25 mouse cellular contexts compared by ENCODE assay signal in genomic region chr4:117708780-117709550, GRCm38 (mm10). TPM values are rescaled to one million over a fixed set of nuclear protein-coding genes. Genes with fewer than 3 reads are reported as not detected.
DNase-seq lines count a peak whose midpoint lies in the region; ATAC-seq lines count a peak whose summit lies in the region.
"Had no signal": no experiment of that assay in that cellular context is flagged by ENCODE, and none has a peak within 500 bp of the region (broad histone marks: within the 10 kb centered on the region; RNA-seq: fewer than 3 reads in every experiment).

No protein-coding gene starts in this region.

- no peaks in the 10 kb centered on the region for H3K9me3 ChIP-seq in kidney, embryonic 14.5 days (ENCODE audit: control insufficient read depth, low read length)
- no peaks in the 10 kb centered on the region for H3K9me3 ChIP-seq in stomach, embryonic 15.5 days
- H3K9me3 ChIP-seq: embryonic facial prominence, embryonic 15.5 days; heart, embryonic 15.5 days; hindbrain, embryonic 15.5 days; limb, embryonic 12.5 days; liver, embryonic 12.5 days; midbrain, embryonic 10.5 days had no signal

- peak; percentile 3 for DNase-seq in kidney, adult 18-20 months
- DNase-seq in retina, postnatal 1 day, result peak; percentile 9
- DNase-seq in retina, embryonic 14.5 days (ENCODE audit: low spot score), result no peak
- no peak for DNase-seq in testis, postnatal 14 days (ENCODE audit: low spot score)
- DNase-seq in right cerebral cortex, postnatal 14 days, result no peak
- DNase-seq: adrenal gland, postnatal 25 days; cerebellum, adult 8-10 months; gastrocnemius, adult 2 months; heart, postnatal 36 days; thymus, adult 18-20 months; thymus, postnatal 36 days had no signal

- H3K4me3 ChIP-seq in kidney, embryonic 14.5 days (ENCODE audit: low read length), result no peak overlapping the region
- H3K4me3 ChIP-seq in stomach, embryonic 15.5 days (replicated peaks), result no peak overlapping the region
- H3K4me3 ChIP-seq: embryonic facial prominence, embryonic 15.5 days; gastrocnemius, adult 2 months; heart, embryonic 15.5 days; hindbrain, embryonic 15.5 days; limb, embryonic 12.5 days; liver, embryonic 12.5 days; midbrain, embryonic 10.5 days had no signal

- H3K4me1 ChIP-seq in kidney, embryonic 14.5 days (ENCODE audit: control insufficient read depth, insufficient read depth, low read length), result no peaks in the 10 kb centered on the region
- no peaks in the 10 kb centered on the region for H3K4me1 ChIP-seq in stomach, embryonic 15.5 days
- H3K4me1 ChIP-seq: embryonic facial prominence, embryonic 15.5 days; heart, embryonic 15.5 days; hindbrain, embryonic 15.5 days; liver, embryonic 12.5 days; midbrain, embryonic 10.5 days had no signal

- no peak overlapping the region for H3K27ac ChIP-seq in kidney, embryonic 14.5 days (ENCODE audit: low read depth, low read length)
- H3K27ac ChIP-seq in stomach, embryonic 15.5 days, result peak overlapping the region; percentile 53
- H3K27ac ChIP-seq: embryonic facial prominence, embryonic 15.5 days; gastrocnemius, adult 2 months; heart, embryonic 15.5 days; hindbrain, embryonic 15.5 days; limb, embryonic 12.5 days; liver, embryonic 12.5 days; midbrain, embryonic 10.5 days had no signal

- H3K9ac ChIP-seq in kidney, embryonic 14.5 days (ENCODE audit: low read depth, low read length), result no peak overlapping the region
- H3K9ac ChIP-seq in stomach, embryonic 15.5 days, result no peak overlapping the region
- H3K9ac ChIP-seq: embryonic facial prominence, embryonic 15.5 days; heart, embryonic 15.5 days; hindbrain, embryonic 15.5 days; limb, embryonic 12.5 days; liver, embryonic 12.5 days had no signal

- ATAC-seq in kidney, embryonic 14.5 days (ENCODE audit: low FRiP score, low TSS enrichment), result no peak
- ATAC-seq in stomach, embryonic 15.5 days (ENCODE audit: insufficient read depth, low FRiP score, low read depth), result no peak
- ATAC-seq: CD4-positive, CD25-positive, alpha-beta regulatory T cell, adult 4 months; forebrain, embryonic 14.5 days; liver, embryonic 12.5 days had no signal

- H3K4me2 ChIP-seq in kidney, embryonic 14.5 days (replicated peaks; ENCODE audit: low read depth, low read length), result no peak overlapping the region
- H3K4me2 ChIP-seq in stomach, embryonic 15.5 days, result no peak overlapping the region
- H3K4me2 ChIP-seq: embryonic facial prominence, embryonic 15.5 days; heart, embryonic 15.5 days; hindbrain, embryonic 15.5 days; limb, embryonic 12.5 days; liver, embryonic 12.5 days had no signal

- 55% methylated on average over 3 of the region's 3 CpGs for WGBS in kidney, embryonic 14.5 days
- 51% methylated on average over 3 of the region's 3 CpGs for WGBS in stomach, embryonic 15.5 days

- H3K36me3 ChIP-seq in kidney, embryonic 14.5 days (ENCODE audit: control insufficient read depth, insufficient read depth, low read length), result no peaks in the 10 kb centered on the region
- no peaks in the 10 kb centered on the region for H3K36me3 ChIP-seq in stomach, embryonic 15.5 days
- H3K36me3 ChIP-seq: embryonic facial prominence, embryonic 15.5 days; heart, embryonic 15.5 days; hindbrain, embryonic 15.5 days; limb, embryonic 12.5 days; liver, embryonic 12.5 days; midbrain, embryonic 10.5 days had no signal

- no peaks in the 10 kb centered on the region for H3K27me3 ChIP-seq in kidney, embryonic 14.5 days (ENCODE audit: control insufficient read depth, insufficient read depth, low read length)
- no peaks in the 10 kb centered on the region for H3K27me3 ChIP-seq in stomach, embryonic 15.5 days (replicated peaks)
- H3K27me3 ChIP-seq: embryonic facial prominence, embryonic 15.5 days; heart, embryonic 15.5 days; hindbrain, embryonic 15.5 days; limb, embryonic 12.5 days; liver, embryonic 12.5 days had no signal

RNA-seq across cellular contexts. Expression of gene Gm12845, which starts 15.2 kb away (rescaled TPM):
- polyA plus RNA-seq in kidney, embryonic 14.5 days (2014; fragmentation: Nextera tagmentation; extraction: Ambion mirVana), result not detected in 2 replicates
- not detected in 2 replicates for polyA plus RNA-seq in stomach, embryonic 15.5 days (2015; fragmentation: Nextera tagmentation; extraction: Ambion mirVana)
- polyA plus RNA-seq: brain, embryonic 14.5 days; CD4-positive, CD25-positive, alpha-beta regulatory T cell, adult 4 months; embryonic facial prominence, embryonic 15.5 days; forebrain, embryonic 14.5 days; frontal cortex, adult 2 months; heart, embryonic 15.5 days; hindbrain, embryonic 15.5 days; limb, embryonic 12.5 days; liver, embryonic 12.5 days; midbrain, embryonic 10.5 days; midbrain, postnatal 0 days; neural tube, embryonic 14.5 days had no signal

RNA-seq across cellular contexts. Expression of gene Dmap1, which starts 26.9 kb away (rescaled TPM):
- 66.1 and 67.3 TPM in 2 replicates for polyA plus RNA-seq in kidney, embryonic 14.5 days (2014; fragmentation: Nextera tagmentation; extraction: Ambion mirVana)
- polyA plus RNA-seq in stomach, embryonic 15.5 days (2015; fragmentation: Nextera tagmentation; extraction: Ambion mirVana), result 47.2 and 50.7 TPM in 2 replicates

RNA-seq across cellular contexts. Expression of gene Klf17, which starts 56.5 kb away (rescaled TPM):
- polyA plus RNA-seq in kidney, embryonic 14.5 days (2014; fragmentation: Nextera tagmentation; extraction: Ambion mirVana), result not detected in 2 replicates
- 0.05 TPM in 1 of 2 replicates, not detected in the other for polyA plus RNA-seq in stomach, embryonic 15.5 days (2015; fragmentation: Nextera tagmentation; extraction: Ambion mirVana)
- polyA plus RNA-seq: CD4-positive, CD25-positive, alpha-beta regulatory T cell, adult 4 months; embryonic facial prominence, embryonic 15.5 days; forebrain, embryonic 14.5 days; heart, embryonic 15.5 days; hindbrain, embryonic 15.5 days; limb, embryonic 12.5 days; liver, embryonic 12.5 days; midbrain, embryonic 10.5 days; midbrain, postnatal 0 days; neural tube, embryonic 14.5 days had no signal

Comparison
In these comparisons a context has a peak if more than half of its experiments do, and no peak if none do; other contexts are left out.
1. DNase-seq: peak in kidney, adult 18-20 months (single experiment) and retina, postnatal 1 day (single experiment); none in retina, embryonic 14.5 days (single experiment), testis, postnatal 14 days (single experiment) and right cerebral cortex, postnatal 14 days (single experiment).